Mouse (Mus musculus) heart, postnatal 0 days (tissue): Measurements from ENCODE around the gene Mrpl23.

Experiments used
- CTCF ChIP-seq: IDR thresholded peaks from 2 replicates; pipeline ENCODE4 v1.5.1; 2016; ENCODE audit warnings: antibody characterized with exemption, control low read depth, low read depth
- EP300 ChIP-seq: IDR thresholded peaks from 2 replicates; pipeline ENCODE4 v1.6.1; 2016; ENCODE audit warnings: antibody characterized with exemption, low read depth

GRCm38 (mm10) chr7:142566512-142566911 lies 34.0 kb downstream of the Mrpl23 start:
- no peak for TF ChIP-seq CTCF
- no peak for TF ChIP-seq EP300
